In the genomic region with DNA sequence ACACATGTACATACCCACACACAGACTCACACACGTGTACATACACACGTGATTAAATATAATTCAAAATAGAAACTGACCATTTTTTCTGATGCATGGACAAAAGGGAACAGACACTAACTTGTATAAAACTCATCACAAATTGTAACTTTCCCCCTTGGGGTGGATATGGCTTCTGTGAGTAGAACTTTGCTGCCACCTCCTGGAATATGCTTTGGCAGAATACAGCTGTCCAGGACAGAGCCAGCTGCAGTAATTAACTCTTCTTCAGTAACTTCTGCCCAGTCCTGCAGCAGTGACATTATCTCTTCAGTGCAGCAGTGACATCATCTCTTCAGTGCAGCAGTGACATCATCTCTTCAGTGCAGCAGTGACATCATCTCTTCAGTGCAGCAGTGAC, we compare ENCODE assay signal across 9 mouse cellular contexts. TPM values are rescaled to one million over a fixed set of nuclear protein-coding genes. Genes with fewer than 3 reads are reported as not detected.
DNase-seq lines count a peak whose midpoint lies in the region; ATAC-seq and TF ChIP-seq lines count a peak whose summit lies in the region.
"Had no signal": no experiment of that assay in that cellular context is flagged by ENCODE, and none has a peak within 500 bp of the region (broad histone marks: within the 10 kb centered on the region; RNA-seq: fewer than 3 reads in every experiment).

No protein-coding gene starts in this region.

- H3K4me3 ChIP-seq in hindbrain, embryonic 10.5 days, result no peak overlapping the region
- H3K4me3 ChIP-seq in hindbrain, embryonic 12.5 days, result no peak overlapping the region
- H3K4me3 ChIP-seq in hindbrain, postnatal 0 days (ENCODE audit: low read length), result no peak overlapping the region
- no peak overlapping the region for H3K4me3 ChIP-seq in midbrain, embryonic 13.5 days (replicated peaks)
- H3K4me3 ChIP-seq: limb, embryonic 12.5 days had no signal

- WGBS in hindbrain, embryonic 10.5 days, result 69% methylated on average over 2 of the region's 2 CpGs
- 63% methylated on average over 2 of the region's 2 CpGs for WGBS in hindbrain, embryonic 12.5 days
- 80% methylated on average over 2 of the region's 2 CpGs for WGBS in hindbrain, postnatal 0 days
- WGBS in midbrain, embryonic 13.5 days, result 65% methylated on average over 2 of the region's 2 CpGs

- peak; percentile 27 for DNase-seq in hindbrain, embryonic 10.5 days (ENCODE audit: low spot score)
- peak; percentile 71 for DNase-seq in CD4-positive, CD25-positive, alpha-beta regulatory T cell, adult 2 months (ENCODE audit: low read depth, low spot score)
- peak; percentile 27 for DNase-seq in ZHBTc4 (ENCODE audit: low read depth, low spot score)
- peak; percentile 77 for DNase-seq in hindbrain, postnatal 0 days (ENCODE audit: low spot score)
- no peak for DNase-seq in urinary bladder, postnatal 25 days (ENCODE audit: low spot score)
- no peak for DNase-seq in ovary, postnatal 14 days (ENCODE audit: low spot score)

- TF ChIP-seq CTCF in hindbrain, postnatal 0 days (IDR thresholded peaks at IDR 0.05; ENCODE audit: low read depth), result peak; percentile 78

- no peaks in the 10 kb centered on the region for H3K27me3 ChIP-seq in hindbrain, embryonic 10.5 days (ENCODE audit: insufficient read depth, poor library complexity, severe bottlenecking)
- H3K27me3 ChIP-seq in hindbrain, embryonic 12.5 days, result no peaks in the 10 kb centered on the region
- no peaks in the 10 kb centered on the region for H3K27me3 ChIP-seq in hindbrain, postnatal 0 days (ENCODE audit: insufficient read depth, low read length)
- H3K27me3 ChIP-seq in midbrain, embryonic 13.5 days, result no peaks in the 10 kb centered on the region
- H3K27me3 ChIP-seq: limb, embryonic 12.5 days had no signal

- no peaks in the 10 kb centered on the region for H3K4me1 ChIP-seq in hindbrain, embryonic 10.5 days (replicated peaks)
- no peaks in the 10 kb centered on the region for H3K4me1 ChIP-seq in hindbrain, embryonic 12.5 days
- no peaks in the 10 kb centered on the region for H3K4me1 ChIP-seq in hindbrain, postnatal 0 days (ENCODE audit: insufficient read depth, low read length)
- no peaks in the 10 kb centered on the region for H3K4me1 ChIP-seq in midbrain, embryonic 13.5 days (replicated peaks)
- H3K4me1 ChIP-seq: limb, embryonic 12.5 days had no signal

- ATAC-seq in hindbrain, embryonic 12.5 days (ENCODE audit: low FRiP score), result no peak
- ATAC-seq in hindbrain, postnatal 0 days, result peak; percentile 86
- ATAC-seq in midbrain, embryonic 13.5 days, result 0 out of 2 replicates have a peak, but pooled peaks have one; percentile 56

- H3K9ac ChIP-seq in hindbrain, embryonic 12.5 days, result no peak overlapping the region
- no peak overlapping the region for H3K9ac ChIP-seq in hindbrain, postnatal 0 days (replicated peaks; ENCODE audit: low read length)
- H3K9ac ChIP-seq in midbrain, embryonic 13.5 days (replicated peaks), result no peak overlapping the region
- H3K9ac ChIP-seq: limb, embryonic 12.5 days had no signal

- H3K9me3 ChIP-seq in hindbrain, embryonic 10.5 days, result peaks cover 11% of the 10 kb centered on the region
- H3K9me3 ChIP-seq in hindbrain, embryonic 12.5 days (replicated peaks), result no peaks in the 10 kb centered on the region
- H3K9me3 ChIP-seq in hindbrain, postnatal 0 days (ENCODE audit: low read length), result 0 out of 2 replicates have a peak, but pooled peaks cover 2% of the 10 kb centered on the region
- no peaks in the 10 kb centered on the region for H3K9me3 ChIP-seq in midbrain, embryonic 13.5 days

- no peak overlapping the region for H3K27ac ChIP-seq in hindbrain, embryonic 10.5 days
- H3K27ac ChIP-seq in hindbrain, embryonic 12.5 days, result no peak overlapping the region
- H3K27ac ChIP-seq in hindbrain, postnatal 0 days, result no peak overlapping the region
- no peak overlapping the region for H3K27ac ChIP-seq in midbrain, embryonic 13.5 days
- H3K27ac ChIP-seq: limb, embryonic 12.5 days had no signal

- H3K4me2 ChIP-seq in hindbrain, embryonic 12.5 days (replicated peaks), result no peak overlapping the region
- no peak overlapping the region for H3K4me2 ChIP-seq in hindbrain, postnatal 0 days (ENCODE audit: low read depth, low read length)
- H3K4me2 ChIP-seq in midbrain, embryonic 13.5 days (replicated peaks), result no peak overlapping the region
- H3K4me2 ChIP-seq: limb, embryonic 12.5 days had no signal

- no peaks in the 10 kb centered on the region for H3K36me3 ChIP-seq in hindbrain, embryonic 10.5 days
- no peaks in the 10 kb centered on the region for H3K36me3 ChIP-seq in hindbrain, embryonic 12.5 days
- no peaks in the 10 kb centered on the region for H3K36me3 ChIP-seq in hindbrain, postnatal 0 days (ENCODE audit: insufficient read depth, low read length)
- H3K36me3 ChIP-seq in midbrain, embryonic 13.5 days, result no peaks in the 10 kb centered on the region
- H3K36me3 ChIP-seq: limb, embryonic 12.5 days had no signal

RNA-seq across cellular contexts. Expression of a gene that starts 15.7 kb away (rescaled TPM):
- polyA plus RNA-seq in hindbrain, embryonic 10.5 days (2016; fragmentation: Nextera tagmentation; extraction: Ambion mirVana), result not detected in 2 replicates
- not detected in 2 replicates for polyA plus RNA-seq in hindbrain, embryonic 12.5 days (2016; fragmentation: Nextera tagmentation; extraction: Ambion mirVana)
- total RNA-seq in hindbrain, postnatal 0 days (2014; rRNA removed), result 1.2 TPM in 1 of 2 replicates, not detected in the other
- polyA plus RNA-seq in hindbrain, postnatal 0 days (2015; fragmentation: Nextera tagmentation; extraction: Ambion mirVana), result 0.66 and 1.1 TPM in 2 replicates
- not detected in 2 replicates for polyA plus RNA-seq in midbrain, embryonic 13.5 days (2015; fragmentation: Nextera tagmentation; extraction: Ambion mirVana)
- polyA plus RNA-seq: limb, embryonic 12.5 days had no signal

RNA-seq across cellular contexts. Expression of a gene that starts 40.1 kb away (rescaled TPM):
- 59.2 and 62.9 TPM in 2 replicates for polyA plus RNA-seq in hindbrain, embryonic 10.5 days (2016; fragmentation: Nextera tagmentation; extraction: Ambion mirVana)
- polyA plus RNA-seq in hindbrain, embryonic 12.5 days (2016; fragmentation: Nextera tagmentation; extraction: Ambion mirVana), result 71.0 and 74.0 TPM in 2 replicates
- 23.2 and 35.6 TPM in 2 replicates for total RNA-seq in hindbrain, postnatal 0 days (2014; rRNA removed)
- polyA plus RNA-seq in hindbrain, postnatal 0 days (2015; fragmentation: Nextera tagmentation; extraction: Ambion mirVana), result 76.6 and 81.2 TPM in 2 replicates
- polyA plus RNA-seq in midbrain, embryonic 13.5 days (2015; fragmentation: Nextera tagmentation; extraction: Ambion mirVana), result 77.8 and 77.9 TPM in 2 replicates

RNA-seq across cellular contexts. Expression of a gene that starts 40.7 kb away (rescaled TPM):
- 0.34 and 0.77 TPM in 2 replicates for polyA plus RNA-seq in hindbrain, embryonic 10.5 days (2016; fragmentation: Nextera tagmentation; extraction: Ambion mirVana)
- 2.0 TPM in 2 replicates for polyA plus RNA-seq in hindbrain, embryonic 12.5 days (2016; fragmentation: Nextera tagmentation; extraction: Ambion mirVana)
- 16.6 and 17.1 TPM in 2 replicates for total RNA-seq in hindbrain, postnatal 0 days (2014; rRNA removed)
- 29.2 and 29.4 TPM in 2 replicates for polyA plus RNA-seq in hindbrain, postnatal 0 days (2015; fragmentation: Nextera tagmentation; extraction: Ambion mirVana)
- 2.1 and 2.6 TPM in 2 replicates for polyA plus RNA-seq in midbrain, embryonic 13.5 days (2015; fragmentation: Nextera tagmentation; extraction: Ambion mirVana)

Comparison
In these comparisons a context has a peak if more than half of its experiments do, and no peak if none do; other contexts are left out.
1. DNase-seq: peak in hindbrain, embryonic 10.5 days (single experiment), CD4-positive, CD25-positive, alpha-beta regulatory T cell, adult 2 months (single experiment), ZHBTc4 (single experiment) and hindbrain, postnatal 0 days (single experiment); none in urinary bladder, postnatal 25 days (single experiment) and ovary, postnatal 14 days (single experiment).